Mouse (Mus musculus) forebrain, embryonic 16.5 days (tissue): ENCODE measurements at regions not wholly inside any gene's neighbourhood (a gene's known extent, or its start where the extent isn't known, plus 50 kb on each side); places are given as distances from the start of the nearest gene placed in this dataset.
A peak's percentile ranks its signal among the peaks of the same experiment; 100 is the strongest.
"Not testable (repeated sequence)": the region's sequence is repeated elsewhere in the genome, so short reads cannot be mapped to it uniquely, and the experiment has no call there.

Experiments used
- ATAC-seq: fragments of 200-750 bp; cut with Nextera tagmentation; 2 replicates; pipeline ENCODE4 v1.8.0; 2017; ENCODE audit warnings: mild to moderate bottlenecking, moderate library complexity
- H3K27ac ChIP-seq: fragments of 300-500 bp; sonication (generic); 2 replicates; pipeline ENCODE4 v1.5.1; 2014; ENCODE audit warnings: low read length, control low read depth
- H3K27me3 ChIP-seq: fragments of 300-500 bp; sonication (generic); replicated peaks from 2 replicates; pipeline ENCODE4 v1.6.1; 2014; ENCODE audit warnings: low read length; ENCODE audit not compliant: control insufficient read depth, insufficient read depth
- H3K36me3 ChIP-seq: fragments of 300-500 bp; sonication (generic); 2 replicates; pipeline ENCODE4 v1.6.1; 2014; ENCODE audit not compliant: control insufficient read depth, insufficient read depth
- H3K4me1 ChIP-seq: fragments of 300-500 bp; sonication (generic); replicated peaks from 2 replicates; pipeline ENCODE4 v1.6.1; 2014; ENCODE audit warnings: low read length; ENCODE audit not compliant: control insufficient read depth, insufficient read depth
- H3K4me2 ChIP-seq: fragments of 300-500 bp; sonication (generic); 2 replicates; pipeline ENCODE4 v1.6.1; 2014; ENCODE audit warnings: mild to moderate bottlenecking, low read length, control low read depth
- H3K4me3 ChIP-seq: fragments of 300-500 bp; sonication (generic); replicated peaks from 2 replicates; pipeline ENCODE4 v1.5.1; 2014; ENCODE audit warnings: mild to moderate bottlenecking, low read length, control low read depth
- H3K9ac ChIP-seq: fragments of 300-500 bp; sonication (generic); replicated peaks from 2 replicates; pipeline ENCODE4 v1.6.1; 2014; ENCODE audit warnings: low read depth, low read length, control low read depth
- H3K9me3 ChIP-seq: fragments of 300-500 bp; sonication (generic); 2 replicates; pipeline ENCODE4 v1.6.1; 2016; ENCODE audit warnings: low read length; ENCODE audit not compliant: control insufficient read depth
- WGBS: fragments of 180-500 bp; shearing (Covaris S2); extraction: QIAGEN DNeasy Blood & Tissue Kit; methylation state at CpG from one replicate; pipeline ENCODE4 v1.1.7; 2014; 5-methylcytosine and 5-hydroxymethylcytosine counted together

- peaks cover 8% of the 10 kb centered on the region for H3K4me1 ChIP-seq
- H3K4me3 ChIP-seq, result no peak overlapping the region
- peak; percentile 49; the same call in 1 of the 2 replicates for ATAC-seq
- WGBS, result 57% methylated on average over 5 of the region's 5 CpGs
- H3K27ac ChIP-seq, result no peak overlapping the region
- H3K36me3 ChIP-seq, result no peaks in the 10 kb centered on the region
- no peaks in the 10 kb centered on the region for H3K9me3 ChIP-seq
- H3K4me2 ChIP-seq, result no peak overlapping the region
- no peak overlapping the region for H3K9ac ChIP-seq
- no peaks in the 10 kb centered on the region for H3K27me3 ChIP-seq
Observed at GRCm38 (mm10) chr12:15603319-15603718, 213.4 kb downstream of the Trib2 start.

GRCm38 (mm10) chr12:15594704-15595103 lies 222.0 kb downstream of the Trib2 start:
- Histone ChIP-seq H3K27me3 (no peaks in the 10 kb centered on the region), H3K4me2 (no peak overlapping the region), H3K36me3 (no peaks in the 10 kb centered on the region), H3K9me3 (no peaks in the 10 kb centered on the region), H3K27ac (no peak overlapping the region), H3K4me3 (no peak overlapping the region), H3K9ac (no peak overlapping the region), H3K4me1 (no peaks in the 10 kb centered on the region)
- ATAC-seq, result no peak
- WGBS, result 58% methylated on average over 2 of the region's 2 CpGs

GRCm38 (mm10) chr12:15587864-15588263 lies 228.9 kb downstream of the Trib2 start:
- H3K27ac ChIP-seq, H3K9me3 ChIP-seq, H3K4me1 ChIP-seq, H3K27me3 ChIP-seq, H3K36me3 ChIP-seq, H3K4me3 ChIP-seq, H3K9ac ChIP-seq, H3K4me2 ChIP-seq, ATAC-seq: not testable (repeated sequence)
- 98% methylated on average over 2 of the region's 2 CpGs for WGBS

GRCm38 (mm10) chr12:15586706-15587442 lies 229.8 kb downstream of the Trib2 start:
- no peaks in the 10 kb centered on the region for H3K27me3 ChIP-seq
- H3K4me2 ChIP-seq, result no peak overlapping the region
- no peak overlapping the region for H3K4me3 ChIP-seq
- H3K36me3 ChIP-seq, result no peaks in the 10 kb centered on the region
- 89% methylated on average over 4 of the region's 4 CpGs for WGBS
- no peaks in the 10 kb centered on the region for H3K4me1 ChIP-seq
- no peak overlapping the region for H3K9ac ChIP-seq
- no peak overlapping the region for H3K27ac ChIP-seq
- ATAC-seq, result no peak
- no peaks in the 10 kb centered on the region for H3K9me3 ChIP-seq

GRCm38 (mm10) chr12:15585845-15586244 lies 230.9 kb downstream of the Trib2 start:
- peak; percentile 84 for ATAC-seq
- Histone ChIP-seq H3K9me3 (no peaks in the 10 kb centered on the region), H3K27ac (no peak overlapping the region), H3K9ac (no peak overlapping the region), H3K4me1 (no peaks in the 10 kb centered on the region), H3K27me3 (no peaks in the 10 kb centered on the region), H3K36me3 (no peaks in the 10 kb centered on the region), H3K4me3 (no peak overlapping the region), H3K4me2 (no peak overlapping the region)
- WGBS, result 40% methylated on average over 1 of the region's 1 CpGs

GRCm38 (mm10) chr12:15584721-15585120 lies 232.0 kb downstream of the Trib2 start:
- Histone ChIP-seq H3K27ac (no peak overlapping the region), H3K36me3 (no peaks in the 10 kb centered on the region), H3K9ac (no peak overlapping the region), H3K4me3 (no peak overlapping the region), H3K4me2 (no peak overlapping the region), H3K27me3 (no peaks in the 10 kb centered on the region), H3K9me3 (no peaks in the 10 kb centered on the region), H3K4me1 (no peaks in the 10 kb centered on the region)
- 81% methylated on average over 4 of the region's 4 CpGs for WGBS
- ATAC-seq, result no peak

- Histone ChIP-seq H3K4me2 (no peak overlapping the region), H3K9me3 (no peaks in the 10 kb centered on the region), H3K36me3 (no peaks in the 10 kb centered on the region), H3K4me1 (no peaks in the 10 kb centered on the region; the same call in 1 of the 2 replicates), H3K9ac (no peak overlapping the region), H3K27me3 (no peaks in the 10 kb centered on the region), H3K27ac (peak overlapping the region; percentile 34), H3K4me3 (no peak overlapping the region)
- no peak for ATAC-seq
- 26% methylated on average over 4 of the region's 4 CpGs for WGBS
Observed at GRCm38 (mm10) chr12:15566785-15567109, 250.0 kb downstream of the Trib2 start.

- Histone ChIP-seq H3K9me3 (no peaks in the 10 kb centered on the region), H3K4me3 (no peak overlapping the region), H3K36me3 (no peaks in the 10 kb centered on the region), H3K27me3 (no peaks in the 10 kb centered on the region), H3K27ac (peak overlapping the region; percentile 34), H3K4me2 (no peak overlapping the region), H3K9ac (no peak overlapping the region), H3K4me1 (no peaks in the 10 kb centered on the region; the same call in 1 of the 2 replicates)
- peak; percentile 95 for ATAC-seq
- 6% methylated on average over 3 of the region's 3 CpGs for WGBS
Observed at GRCm38 (mm10) chr12:15565941-15566784, 250.6 kb downstream of the Trib2 start.

GRCm38 (mm10) chr12:15562826-15563225 lies 253.9 kb downstream of the Trib2 start:
- no peak overlapping the region for H3K4me2 ChIP-seq
- H3K4me1 ChIP-seq, result no peaks in the 10 kb centered on the region; the same call in 1 of the 2 replicates
- no peak overlapping the region for H3K27ac ChIP-seq
- no peak for ATAC-seq
- no peaks in the 10 kb centered on the region for H3K36me3 ChIP-seq
- H3K27me3 ChIP-seq, result no peaks in the 10 kb centered on the region
- no peak overlapping the region for H3K9ac ChIP-seq
- no peaks in the 10 kb centered on the region for H3K9me3 ChIP-seq
- H3K4me3 ChIP-seq, result no peak overlapping the region
- 31% methylated on average over 4 of the region's 4 CpGs for WGBS
